Mouse (Mus musculus): ENCODE data around the gene Tbc1d22a. TPM values are rescaled to one million over a fixed set of nuclear protein-coding genes. Genes with fewer than 3 reads are reported as not detected.
A peak's percentile ranks its signal among the peaks of the same experiment; 100 is the strongest.
"Not testable (repeated sequence)": the region's sequence is repeated elsewhere in the genome, so short reads cannot be mapped to it uniquely, and the experiment has no call there.

The Tbc1d22a gene
- total RNA-seq (2017) = 15.7 and 21.4 TPM in 2 replicates

DNA sequence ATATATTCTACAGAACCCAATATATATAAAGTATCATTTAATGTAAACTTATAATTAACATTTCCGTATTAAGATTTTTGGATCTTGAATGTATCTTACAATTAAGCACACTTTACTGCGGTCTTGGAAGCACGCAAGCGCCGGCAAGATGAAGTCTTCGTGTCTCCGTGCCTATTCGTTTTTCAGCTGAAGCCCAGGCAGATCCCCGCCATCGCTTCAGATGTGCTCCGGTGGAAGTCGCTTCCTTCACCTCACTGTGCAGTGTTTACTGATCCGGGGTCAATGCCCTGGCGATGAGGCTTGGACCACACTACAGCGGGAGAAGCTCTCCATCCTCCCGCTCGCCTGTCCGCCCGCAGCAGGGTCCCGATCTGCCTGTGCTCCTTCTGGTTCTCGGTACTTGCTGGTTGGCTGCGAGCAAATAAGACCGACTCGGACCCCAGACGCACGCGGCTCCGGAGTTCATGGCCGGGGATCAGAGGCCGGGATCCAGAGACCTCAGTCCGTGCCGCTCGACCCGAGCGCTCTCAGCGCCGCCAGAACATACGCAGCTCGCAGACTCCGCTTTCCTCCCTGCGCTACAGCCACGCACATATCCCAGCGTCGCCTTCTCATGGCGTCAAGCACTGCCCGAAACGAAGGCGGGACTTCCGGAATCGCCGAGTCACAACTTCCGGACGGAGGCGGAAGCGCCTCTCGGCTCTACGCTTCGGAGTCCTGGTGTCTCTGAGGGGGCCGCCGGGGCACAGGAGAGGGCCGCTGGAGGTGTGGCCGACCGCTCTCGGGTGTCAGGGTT, at the start of gene Tbc1d22a:
Tbc1d22a (plus strand) TSS at position 707 of the 796 bp plus-strand sequence.
- peak; percentile 92 for ATAC-seq (replicated peaks; ENCODE audit: low read depth, poor library complexity, severe bottlenecking)

DNA sequence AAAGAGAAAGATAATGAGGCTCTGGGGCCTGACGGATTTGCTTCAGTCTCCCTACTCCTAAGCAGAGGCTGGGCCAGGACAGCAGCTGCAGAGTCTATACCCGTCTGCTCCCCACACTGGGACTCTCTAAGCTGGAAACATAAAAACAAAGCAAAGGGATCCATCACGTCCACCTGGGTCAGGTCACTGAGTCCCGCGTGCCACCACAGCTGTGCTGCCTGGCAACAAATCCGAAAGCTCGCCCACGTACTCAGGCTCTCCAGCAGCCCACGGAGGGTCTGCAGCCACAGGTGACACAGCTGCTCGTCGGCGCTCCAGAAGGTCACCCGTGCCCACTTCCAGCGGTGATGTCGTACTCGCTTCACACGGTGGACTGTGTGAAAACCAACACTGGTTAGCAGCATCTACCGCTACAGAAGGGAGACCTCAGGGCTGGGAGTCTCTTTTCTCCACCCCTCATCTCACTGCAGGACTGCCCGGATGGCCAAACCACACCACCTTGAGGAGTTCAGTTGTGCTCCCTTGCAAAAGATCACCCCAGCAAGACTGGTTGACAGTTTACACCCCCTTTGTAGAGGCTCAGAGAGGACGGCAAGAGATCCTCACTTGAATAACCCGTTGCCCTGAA, 49.4 kb upstream of the Tbc1d22a start:
- no peak for ATAC-seq (replicated peaks; ENCODE audit: low read depth, poor library complexity, severe bottlenecking)

DNA sequence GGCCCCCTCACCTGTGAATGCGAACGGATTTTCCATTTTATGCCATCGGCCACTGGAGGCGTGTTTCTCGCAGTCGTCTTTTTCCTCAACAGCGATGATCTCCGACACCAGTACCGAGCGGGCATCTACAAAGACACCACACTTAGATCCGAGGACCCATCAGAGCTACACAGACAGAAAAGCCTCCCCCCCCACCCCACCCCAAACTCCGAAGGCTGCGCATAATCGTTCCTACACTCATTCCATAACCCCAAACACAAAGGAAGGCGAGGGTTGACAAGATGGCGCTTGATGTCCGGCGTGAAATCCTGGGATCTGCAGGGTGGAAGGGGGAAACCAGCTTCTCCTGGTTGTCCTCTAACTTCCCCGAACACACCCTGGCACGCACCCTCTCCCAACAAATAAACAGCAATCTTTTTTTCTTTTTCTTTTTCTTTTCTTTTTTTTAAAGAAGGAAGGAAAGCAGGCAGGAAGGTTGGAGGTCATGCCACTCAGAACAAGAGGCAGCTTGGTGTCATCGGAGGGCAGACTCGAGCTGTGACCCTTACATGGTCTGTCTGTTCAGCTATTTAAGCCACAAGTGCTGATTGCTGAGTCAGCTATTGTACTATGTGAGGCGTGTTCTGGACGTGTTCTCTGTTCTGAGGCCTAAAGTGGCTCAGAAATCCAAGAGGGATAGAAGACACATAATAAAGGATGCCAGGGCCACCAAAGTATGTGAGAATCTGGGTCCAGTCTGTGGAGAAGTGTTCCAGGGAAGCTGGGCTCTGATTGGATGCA, 48.3 kb upstream of the Tbc1d22a start:
- no peak for ATAC-seq (replicated peaks; ENCODE audit: low read depth, poor library complexity, severe bottlenecking)

DNA sequence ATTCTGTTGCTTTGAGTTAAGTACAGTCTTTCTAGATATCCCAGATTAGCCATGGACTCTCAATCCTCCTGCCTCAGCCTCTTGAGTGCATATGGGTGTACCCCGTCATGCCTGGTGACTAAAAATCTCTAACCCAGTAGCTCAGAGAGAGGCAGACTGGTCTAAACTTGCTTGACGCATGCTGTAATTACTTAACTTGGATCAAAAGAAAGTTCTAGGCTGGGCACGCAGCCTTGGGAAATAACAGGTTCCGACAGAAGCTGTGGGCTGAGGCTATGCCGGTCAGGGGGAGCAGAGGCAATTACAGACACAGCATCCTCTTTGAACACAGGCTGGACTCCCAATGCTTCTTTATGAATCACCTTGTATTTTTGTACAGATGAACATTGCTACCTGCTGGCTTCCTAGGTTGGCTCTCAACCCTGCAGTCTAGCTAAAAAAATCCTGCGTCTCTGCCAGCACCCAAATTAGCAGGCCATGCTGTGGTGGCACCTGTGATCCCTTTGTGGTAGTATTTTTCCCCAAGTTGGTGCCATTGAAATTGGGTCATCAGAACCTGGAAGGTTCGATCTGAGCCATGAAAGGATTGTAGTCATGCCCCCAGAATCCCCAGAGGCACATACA, 47.1 kb upstream of the Tbc1d22a start:
- no peak for ATAC-seq (replicated peaks; ENCODE audit: low read depth, poor library complexity, severe bottlenecking)

DNA sequence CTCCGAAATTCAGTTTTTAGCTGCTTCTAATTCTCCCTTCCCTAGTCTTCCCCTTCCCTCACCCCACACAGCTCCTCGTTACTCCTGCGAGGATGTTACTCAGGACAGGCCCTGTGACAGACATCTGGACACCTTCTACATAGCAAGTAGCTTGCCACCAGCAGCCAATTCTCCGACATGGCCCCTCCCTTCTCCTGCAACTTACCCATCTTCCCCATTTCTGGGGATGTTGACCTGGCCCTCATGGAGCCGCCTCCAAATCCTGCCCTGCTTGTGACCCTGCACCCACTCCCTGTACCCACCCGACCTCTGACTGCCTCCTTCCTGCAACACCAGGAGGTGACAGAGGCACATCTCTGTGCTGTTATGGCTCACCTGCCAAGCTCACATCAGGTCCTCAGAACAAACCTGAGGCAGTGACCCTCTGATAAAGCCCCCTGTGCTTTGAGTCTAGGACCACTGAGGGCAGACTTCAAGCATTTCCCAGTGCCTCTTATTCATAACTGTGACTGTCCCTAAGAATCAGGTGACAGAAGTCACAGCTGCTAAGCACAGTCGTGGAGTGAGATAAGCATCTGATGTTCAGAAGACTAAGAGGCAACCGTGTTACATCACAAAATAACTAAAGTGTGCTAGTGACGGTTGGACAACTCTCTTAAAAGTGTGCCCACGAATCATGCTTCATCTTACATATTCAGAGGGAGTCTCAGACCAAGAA, 46.3 kb upstream of the Tbc1d22a start:
- peak; percentile 8; the same call in 1 of the 2 replicates for ATAC-seq (replicated peaks; ENCODE audit: low read depth, poor library complexity, severe bottlenecking)

- ATAC-seq (replicated peaks; ENCODE audit: low read depth, poor library complexity, severe bottlenecking) = peak; percentile 43
Measured at GRCm38 (mm10) chr15:86168505-86168867, 45.8 kb upstream of the Tbc1d22a start.

GRCm38 (mm10) chr15:86168941-86169816, 45.1 kb upstream of the Tbc1d22a start:
- no peak for ATAC-seq (replicated peaks; ENCODE audit: low read depth, poor library complexity, severe bottlenecking)

DNA sequence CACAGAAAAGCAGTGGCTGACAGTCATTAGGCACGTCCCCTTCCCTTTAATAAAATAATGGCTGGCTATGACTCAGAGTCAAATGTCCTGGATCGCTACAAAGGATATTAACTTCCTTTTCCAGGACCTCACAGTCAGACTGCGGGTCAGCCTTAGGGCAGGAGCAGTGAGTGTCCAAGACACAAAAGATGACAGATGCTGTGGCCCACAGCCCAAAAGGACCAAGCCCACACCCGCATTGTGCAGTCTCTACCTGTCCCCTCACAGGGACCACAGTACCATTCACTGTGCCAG, 44.5 kb upstream of the Tbc1d22a start:
- ATAC-seq (replicated peaks; ENCODE audit: low read depth, poor library complexity, severe bottlenecking) = no peak

- ATAC-seq (replicated peaks; ENCODE audit: low read depth, poor library complexity, severe bottlenecking) = no peak
Measured at GRCm38 (mm10) chr15:86171316-86171715, 42.9 kb upstream of the Tbc1d22a start.

- ATAC-seq (replicated peaks; ENCODE audit: low read depth, poor library complexity, severe bottlenecking) = no peak
Measured at GRCm38 (mm10) chr15:86172124-86172523, 42.1 kb upstream of the Tbc1d22a start.

DNA sequence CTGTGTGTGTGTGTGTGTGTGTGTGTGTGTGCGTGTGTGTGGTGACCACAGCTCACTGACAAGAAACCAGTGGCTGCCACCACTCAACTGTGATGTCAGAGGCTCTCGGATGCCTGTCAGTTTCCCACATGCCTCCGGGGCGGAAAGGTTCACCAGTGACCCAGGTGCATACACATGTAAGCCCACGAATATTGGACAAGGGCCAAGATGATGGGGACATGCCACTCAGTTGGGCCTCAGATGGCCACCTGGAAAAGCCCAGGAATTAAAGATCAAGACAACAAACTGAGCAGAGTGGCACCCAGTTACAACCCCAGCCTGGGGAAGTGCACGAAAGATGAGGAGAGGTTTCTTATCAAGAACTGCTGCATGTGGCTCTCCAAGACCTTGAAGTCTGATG, 41.7 kb upstream of the Tbc1d22a start:
- ATAC-seq (replicated peaks; ENCODE audit: low read depth, poor library complexity, severe bottlenecking) = no peak

DNA sequence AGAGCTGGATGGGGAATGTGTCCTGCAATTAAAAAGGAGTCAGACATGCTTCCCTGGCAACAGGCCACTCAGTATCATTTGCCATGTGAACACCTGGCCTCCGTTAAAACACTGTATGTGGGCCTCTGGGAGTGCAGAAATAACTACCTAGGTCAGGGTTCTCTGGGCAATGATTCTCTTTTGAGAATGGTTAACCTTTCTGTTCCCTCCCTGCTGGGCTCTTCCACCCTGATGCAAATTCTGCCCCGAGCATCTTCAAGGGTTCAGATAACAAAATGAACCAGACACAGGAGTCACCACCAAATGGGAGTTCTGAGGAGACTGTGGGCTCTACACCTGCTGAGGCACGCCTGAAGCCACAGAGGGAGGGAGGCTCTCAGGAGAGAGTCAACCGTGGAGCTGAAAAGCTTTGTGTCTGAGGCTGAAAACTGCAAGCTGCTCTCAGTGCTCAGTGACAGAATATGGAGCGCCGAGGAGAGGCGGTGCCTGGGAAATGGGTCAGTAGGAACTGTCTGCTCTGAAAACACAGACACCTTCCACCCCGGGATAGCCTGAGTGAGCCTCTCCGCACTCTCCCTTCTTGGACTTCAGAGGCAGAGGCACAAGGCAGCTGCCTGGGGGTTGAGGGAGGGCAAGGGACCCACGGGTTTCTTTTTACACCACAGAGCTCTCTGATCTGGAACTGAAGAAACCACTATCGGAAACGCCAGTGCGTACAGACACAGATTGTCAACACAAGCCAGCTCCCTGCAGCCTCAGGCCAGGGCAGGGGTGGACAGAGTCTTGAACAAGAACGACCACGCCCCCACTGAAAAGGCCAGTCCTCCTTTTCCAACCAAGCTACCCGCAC, 40.9 kb upstream of the Tbc1d22a start:
- peak; percentile 83 for ATAC-seq (replicated peaks; ENCODE audit: low read depth, poor library complexity, severe bottlenecking)

DNA sequence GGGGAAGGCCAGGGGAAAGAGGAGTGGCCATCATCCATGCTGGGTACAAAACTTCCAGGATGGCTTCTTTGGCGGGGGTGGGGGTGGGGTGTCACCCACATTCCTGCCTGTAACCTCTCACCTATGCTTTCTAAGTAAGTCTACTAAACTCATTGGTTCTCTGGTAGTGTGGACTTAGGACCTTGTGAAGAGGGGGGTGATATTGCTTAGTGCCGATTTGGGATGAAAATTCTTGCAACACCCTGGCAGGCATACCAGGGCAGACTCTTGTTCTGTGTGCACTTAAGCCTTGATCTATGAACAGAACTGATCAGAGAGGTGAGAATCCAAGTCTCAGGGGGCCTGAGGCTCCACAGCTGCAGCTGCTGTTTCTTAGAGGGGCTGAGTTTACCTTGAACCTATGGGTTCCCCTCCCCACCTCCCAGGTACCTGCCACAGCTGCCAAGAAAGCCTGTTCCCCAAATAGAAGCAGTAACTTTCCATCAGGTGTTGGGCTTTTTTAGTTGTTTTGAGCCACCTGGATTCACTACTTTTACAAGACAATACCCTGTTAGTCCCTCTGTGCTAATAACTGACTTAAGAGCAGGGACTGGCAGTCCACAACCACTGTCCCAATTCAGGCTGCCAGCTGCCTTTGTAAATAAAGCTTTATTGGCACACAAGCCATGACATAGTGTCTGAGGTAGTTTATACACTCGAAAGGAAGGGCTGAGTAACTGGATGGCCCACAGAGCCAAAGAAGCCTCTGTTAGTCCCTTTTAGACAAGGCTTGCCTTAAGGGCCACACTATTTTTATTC, 38.8 kb upstream of the Tbc1d22a start:
- ATAC-seq (replicated peaks; ENCODE audit: low read depth, poor library complexity, severe bottlenecking) = no peak

DNA sequence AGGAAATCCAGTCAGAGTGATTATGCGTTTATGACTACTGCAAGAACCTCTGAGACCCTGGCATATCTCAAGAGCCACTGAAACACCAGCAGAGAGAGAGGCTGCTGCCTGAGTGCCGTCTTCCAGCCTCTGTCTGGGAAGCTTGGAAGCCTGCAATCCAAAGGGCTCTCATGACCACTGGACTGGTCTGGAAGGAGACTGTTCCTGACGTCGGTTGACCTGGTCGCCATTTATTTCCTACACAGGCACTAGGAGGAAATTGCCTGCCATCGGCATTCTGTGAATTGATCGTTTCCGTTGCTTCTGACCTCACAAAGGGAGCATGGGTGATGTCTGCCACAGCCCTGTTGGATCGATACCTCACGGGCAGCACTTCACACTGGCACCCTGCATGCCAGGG, 38.1 kb upstream of the Tbc1d22a start:
- ATAC-seq (replicated peaks; ENCODE audit: low read depth, poor library complexity, severe bottlenecking) = no peak

- ATAC-seq (replicated peaks; ENCODE audit: low read depth, poor library complexity, severe bottlenecking) = no peak
Measured at GRCm38 (mm10) chr15:86176771-86177702, 37.2 kb upstream of the Tbc1d22a start.

GRCm38 (mm10) chr15:86177703-86178251, 36.5 kb upstream of the Tbc1d22a start:
- not testable (repeated sequence) for ATAC-seq (replicated peaks; ENCODE audit: low read depth, poor library complexity, severe bottlenecking)
